Mouse (Mus musculus): ENCODE measurements around the gene Chd2.

DNA sequence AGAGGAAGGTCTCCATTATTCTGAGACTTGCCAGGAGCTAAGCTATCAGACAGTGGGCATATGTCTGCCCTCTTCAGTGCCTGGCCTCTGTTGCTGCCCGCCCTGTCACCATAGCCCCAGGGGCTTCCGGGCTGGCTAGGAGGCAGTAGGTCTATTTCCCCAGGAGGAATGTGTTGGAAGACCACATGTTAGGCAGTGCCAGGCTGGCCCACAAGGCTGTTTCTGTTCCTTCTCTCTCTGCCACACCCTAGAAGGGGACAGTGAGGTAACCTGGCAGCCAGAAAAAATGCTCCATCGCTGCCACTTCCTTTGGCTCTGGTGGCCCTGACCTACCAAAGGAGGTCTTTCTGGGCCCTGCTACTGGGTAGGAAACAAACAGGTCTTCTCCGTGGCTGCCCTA, 129.6 kb downstream of the Chd2 start:
- TF ChIP-seq POLR2A (IDR thresholded peaks at IDR 0.05; ENCODE audit: control insufficient read depth, extremely low read depth, insufficient read depth, low read length, poor library complexity), result no peak
- TF ChIP-seq CTCF (IDR thresholded peaks at IDR 0.05; ENCODE audit: borderline replicate concordance, control insufficient read depth, extremely low read depth, insufficient read depth, low read length, poor library complexity), result no peak
